Mouse (Mus musculus) liver, embryonic 15.5 days (tissue): ENCODE results near the gene Gadd45b. TPM values are rescaled to one million over a fixed set of nuclear protein-coding genes. Genes with fewer than 3 reads are reported as not detected.

Experiments
- ATAC-seq: fragments of 200-750 bp; cut with Nextera tagmentation; 2 replicates; pipeline ENCODE4 v1.8.0; 2017; ENCODE audit warnings: moderate number of reproducible peaks, mild to moderate bottlenecking, moderate library complexity; ENCODE audit not compliant: insufficient read depth
- H3K27ac ChIP-seq: fragments of 300-500 bp; sonication (generic); replicated peaks from 2 replicates; pipeline ENCODE4 v1.5.1; 2015; ENCODE audit warnings: mild to moderate bottlenecking, inconsistent platforms
- H3K27me3 ChIP-seq: fragments of 300-500 bp; sonication (generic); 2 replicates; pipeline ENCODE4 v1.6.1; 2015; ENCODE audit warnings: mild to moderate bottlenecking, inconsistent platforms
- H3K36me3 ChIP-seq: fragments of 300-500 bp; sonication (generic); replicated peaks from 2 replicates; pipeline ENCODE4 v1.6.1; 2015; ENCODE audit warnings: moderate library complexity, mild to moderate bottlenecking, inconsistent platforms
- H3K4me1 ChIP-seq: fragments of 300-500 bp; sonication (generic); replicated peaks from 2 replicates; pipeline ENCODE4 v1.6.1; 2015; ENCODE audit warnings: inconsistent platforms
- H3K4me2 ChIP-seq: fragments of 300-500 bp; sonication (generic); 2 replicates; pipeline ENCODE4 v1.6.1; 2015; ENCODE audit warnings: moderate library complexity, mild to moderate bottlenecking, inconsistent platforms
- H3K4me3 ChIP-seq: fragments of 300-500 bp; sonication (generic); replicated peaks from 2 replicates; pipeline ENCODE4 v1.5.1; 2015; ENCODE audit warnings: mild to moderate bottlenecking, inconsistent platforms
- H3K9ac ChIP-seq: fragments of 300-500 bp; sonication (generic); 2 replicates; pipeline ENCODE4 v1.6.1; 2015; ENCODE audit warnings: moderate library complexity, mild to moderate bottlenecking, inconsistent platforms
- H3K9me3 ChIP-seq: fragments of 300-500 bp; sonication (generic); replicated peaks from 2 replicates; pipeline ENCODE4 v1.6.1; 2016; ENCODE audit warnings: inconsistent platforms
- WGBS: fragments of 180-500 bp; shearing (Covaris S2); methylation state at CpG from one replicate; pipeline ENCODE4 v1.1.7; 2015; ENCODE audit warnings: mixed read lengths; ENCODE audit not compliant: insufficient replicate concordance; 5-methylcytosine and 5-hydroxymethylcytosine counted together
- polyA plus RNA-seq: library from polyadenylated mRNA; unstranded; fragments of >200 nt; fragmentation: Nextera tagmentation; extraction: Ambion mirVana; gene quantifications from 2 replicates; pipeline ENCODE4 v1.2.1, GENCODE M21; 2015

Gene Gadd45b
- polyA plus RNA-seq, 1 experiment from 2014 or later, result 4.0 TPM

- H3K27ac ChIP-seq, result 0 out of 2 replicates have a peak overlapping the region, but pooled peaks have one; percentile 4
- ATAC-seq, result no peak
- peak overlapping the region; percentile 50 for H3K9ac ChIP-seq
- H3K4me1 ChIP-seq, result peaks cover 65% of the 10 kb centered on the region
- peaks cover 73% of the 10 kb centered on the region for H3K27me3 ChIP-seq
- peak overlapping the region; percentile 59 for H3K4me3 ChIP-seq
- H3K36me3 ChIP-seq, result no peaks in the 10 kb centered on the region
- H3K4me2 ChIP-seq, result peak overlapping the region; percentile 93
- H3K9me3 ChIP-seq, result no peaks in the 10 kb centered on the region
- WGBS, result under 1% methylated on average over 45 of the region's 45 CpGs
These were observed 684 bp downstream of the Gadd45b start for GRCm38 (mm10) chr10:80930361-80931152.

GRCm38 (mm10) chr10:80931153-80931671 is 1.3 kb downstream of the Gadd45b start:
- no peaks in the 10 kb centered on the region for H3K9me3 ChIP-seq
- ATAC-seq, result no peak
- H3K9ac ChIP-seq, result no peak overlapping the region
- H3K27me3 ChIP-seq, result peaks cover 80% of the 10 kb centered on the region
- no peaks in the 10 kb centered on the region for H3K36me3 ChIP-seq
- H3K4me2 ChIP-seq, result peak overlapping the region; percentile 93
- WGBS, result 9% methylated on average over 12 of the region's 14 CpGs
- no peak overlapping the region for H3K27ac ChIP-seq
- H3K4me3 ChIP-seq, result peak overlapping the region; percentile 59
- peaks cover 72% of the 10 kb centered on the region for H3K4me1 ChIP-seq

- Histone ChIP-seq H3K4me2 (peak overlapping the region; percentile 93), H3K36me3 (no peaks in the 10 kb centered on the region), H3K27me3 (peaks cover 84% of the 10 kb centered on the region), H3K9ac (no peak overlapping the region), H3K4me1 (peaks cover 76% of the 10 kb centered on the region), H3K27ac (no peak overlapping the region), H3K4me3 (peak overlapping the region; percentile 46), H3K9me3 (no peaks in the 10 kb centered on the region)
- 5% methylated on average over 26 of the region's 26 CpGs for WGBS
- ATAC-seq, result no peak
These were observed 1.8 kb downstream of the Gadd45b start for GRCm38 (mm10) chr10:80931695-80932094.

GRCm38 (mm10) chr10:80932206-80932605 is 2.3 kb downstream of the Gadd45b start:
- Histone ChIP-seq H3K4me2 (peak overlapping the region; percentile 93), H3K4me3 (peak overlapping the region; percentile 46), H3K27ac (no peak overlapping the region), H3K4me1 (peaks cover 82% of the 10 kb centered on the region), H3K9me3 (no peaks in the 10 kb centered on the region), H3K36me3 (no peaks in the 10 kb centered on the region), H3K27me3 (peaks cover 89% of the 10 kb centered on the region), H3K9ac (peak overlapping the region; percentile 35; the same call in 1 of the 2 replicates)
- 1% methylated on average over 20 of the region's 20 CpGs for WGBS
- ATAC-seq, result no peak

- Histone ChIP-seq H3K27me3 (peaks cover 95% of the 10 kb centered on the region), H3K4me2 (peak overlapping the region; percentile 93), H3K36me3 (no peaks in the 10 kb centered on the region), H3K9me3 (no peaks in the 10 kb centered on the region), H3K27ac (no peak overlapping the region), H3K4me1 (peaks cover 88% of the 10 kb centered on the region), H3K9ac (peak overlapping the region; percentile 35; the same call in 1 of the 2 replicates), H3K4me3 (peak overlapping the region; percentile 46)
- 2% methylated on average over 17 of the region's 17 CpGs for WGBS
- no peak for ATAC-seq
These were observed 3.0 kb downstream of the Gadd45b start for GRCm38 (mm10) chr10:80932700-80933420.

- peak overlapping the region; percentile 46 for H3K4me3 ChIP-seq
- H3K4me1 ChIP-seq, result peaks cover 92% of the 10 kb centered on the region
- ATAC-seq, result no peak
- no peaks in the 10 kb centered on the region for H3K36me3 ChIP-seq
- H3K27ac ChIP-seq, result no peak overlapping the region
- H3K9me3 ChIP-seq, result no peaks in the 10 kb centered on the region
- peak overlapping the region; percentile 93 for H3K4me2 ChIP-seq
- H3K9ac ChIP-seq, result no peak overlapping the region
- 3% methylated on average over 21 of the region's 21 CpGs for WGBS
- H3K27me3 ChIP-seq, result peaks cover 99% of the 10 kb centered on the region
These were observed 3.6 kb downstream of the Gadd45b start for GRCm38 (mm10) chr10:80933421-80933979.

- no peaks in the 10 kb centered on the region for H3K36me3 ChIP-seq
- no peak overlapping the region for H3K4me3 ChIP-seq
- peaks cover 90% of the 10 kb centered on the region for H3K4me1 ChIP-seq
- no peak for ATAC-seq
- H3K27me3 ChIP-seq, result peaks cover 99% of the 10 kb centered on the region
- 46% methylated on average over 14 of the region's 14 CpGs for WGBS
- no peaks in the 10 kb centered on the region for H3K9me3 ChIP-seq
- no peak overlapping the region for H3K27ac ChIP-seq
- no peak overlapping the region for H3K9ac ChIP-seq
- no peak overlapping the region for H3K4me2 ChIP-seq
These were observed 4.5 kb downstream of the Gadd45b start for GRCm38 (mm10) chr10:80934136-80934985.

- Histone ChIP-seq H3K4me1 (peaks cover 92% of the 10 kb centered on the region), H3K4me2 (peak overlapping the region; percentile 58; the same call in 1 of the 2 replicates), H3K36me3 (no peaks in the 10 kb centered on the region), H3K27ac (no peak overlapping the region), H3K9me3 (no peaks in the 10 kb centered on the region), H3K9ac (no peak overlapping the region), H3K4me3 (no peak overlapping the region), H3K27me3 (peaks cover 99% of the 10 kb centered on the region)
- 5% methylated on average over 3 of the region's 3 CpGs for WGBS
- no peak for ATAC-seq
These were observed 5.4 kb downstream of the Gadd45b start for GRCm38 (mm10) chr10:80935241-80935640.

- H3K36me3 ChIP-seq, result no peaks in the 10 kb centered on the region
- H3K9me3 ChIP-seq, result no peaks in the 10 kb centered on the region
- no peak overlapping the region for H3K9ac ChIP-seq
- H3K4me1 ChIP-seq, result peaks cover 92% of the 10 kb centered on the region
- no peak overlapping the region for H3K4me3 ChIP-seq
- H3K27ac ChIP-seq, result no peak overlapping the region
- WGBS, result 10% methylated on average over 17 of the region's 17 CpGs
- peaks cover 99% of the 10 kb centered on the region for H3K27me3 ChIP-seq
- peak overlapping the region; percentile 58 for H3K4me2 ChIP-seq
- no peak for ATAC-seq
These were observed 5.8 kb downstream of the Gadd45b start for GRCm38 (mm10) chr10:80935698-80936097.

- H3K27ac ChIP-seq, result no peak overlapping the region
- H3K4me2 ChIP-seq, result peak overlapping the region; percentile 58
- no peaks in the 10 kb centered on the region for H3K9me3 ChIP-seq
- H3K9ac ChIP-seq, result no peak overlapping the region
- H3K4me1 ChIP-seq, result peaks cover 92% of the 10 kb centered on the region
- 4% methylated on average over 37 of the region's 37 CpGs for WGBS
- H3K27me3 ChIP-seq, result peaks cover 99% of the 10 kb centered on the region
- peak overlapping the region; percentile 29; the same call in 1 of the 2 replicates for H3K4me3 ChIP-seq
- H3K36me3 ChIP-seq, result no peaks in the 10 kb centered on the region
- no peak for ATAC-seq
These were observed 6.4 kb downstream of the Gadd45b start for GRCm38 (mm10) chr10:80936135-80936809.
